Mouse (Mus musculus) E14TG2a.4 (cell line): ENCODE results near the gene Nipal4.
A peak's percentile ranks its signal among the peaks of the same experiment; 100 is the strongest.

Experiments
- CTCF ChIP-seq: conservative IDR thresholded peaks from 2 replicates; pipeline ENCODE4 v1.5.1; 2014; ENCODE audit warnings: low read length
- NANOG ChIP-seq: IDR thresholded peaks from 2 replicates; pipeline ENCODE4 v1.6.1; 2014; ENCODE audit warnings: borderline replicate concordance, low read length, mixed read lengths
- POU5F1 ChIP-seq: IDR thresholded peaks from 2 replicates; pipeline ENCODE4 v1.6.1; 2014; ENCODE audit warnings: low read length, borderline replicate concordance

- TF ChIP-seq CTCF (peak; percentile 87), NANOG (no peak), POU5F1 (no peak)
Measured at GRCm38 (mm10) chr11:46215354-46215753, 49.0 kb upstream of the Nipal4 start.
